Mouse (Mus musculus): ENCODE measurements around the gene Nkx6-2.

- TF ChIP-seq CTCF (IDR thresholded peaks at IDR 0.05; ENCODE audit: low read depth, low read length) (no peak), POLR2A (IDR thresholded peaks at IDR 0.05; ENCODE audit: extremely low read depth, insufficient read depth, low read length) (no peak)
Observed at GRCm38 (mm10) chr7:139564161-139564560, 18.4 kb downstream of the Nkx6-2 start.

All from liver, adult 2 months (tissue).